Mouse (Mus musculus) bone marrow, adult 2 months (tissue): ENCODE data around the gene Grxcr1.

Source experiments
- CTCF ChIP-seq: fragments of 200-500 bp; IDR thresholded peaks from 2 replicates; pipeline ENCODE4 v1.5.1; 2011; ENCODE audit warnings: low read length, control low read depth; ENCODE audit not compliant: control insufficient read depth, insufficient read depth
- POLR2A ChIP-seq: fragments of 200-500 bp; IDR thresholded peaks from 2 replicates; pipeline ENCODE4 v1.6.1; 2011; ENCODE audit warnings: low read depth, mild to moderate bottlenecking, control low read depth, low read length, borderline replicate concordance; ENCODE audit not compliant: control insufficient read depth

DNA sequence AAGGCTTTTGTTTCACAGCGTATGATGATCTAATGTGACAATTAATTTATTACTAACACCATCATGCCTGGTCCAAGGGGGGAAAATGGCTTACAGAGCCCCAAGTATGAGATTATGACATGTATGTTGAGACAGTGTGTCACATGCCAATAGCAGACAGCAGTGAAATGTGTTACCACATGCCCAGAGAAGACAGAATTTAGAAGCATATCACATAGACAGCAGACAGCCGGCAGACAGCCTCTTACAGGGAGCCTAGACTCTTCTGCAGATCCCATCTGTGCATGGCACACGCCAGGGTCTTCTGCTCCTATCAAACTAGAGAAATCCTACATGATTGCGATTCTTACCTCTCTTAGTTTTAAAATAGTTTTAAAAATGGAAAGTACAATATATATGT lies 40.2 kb downstream of the Grxcr1 start:
- no peak for TF ChIP-seq CTCF
- TF ChIP-seq POLR2A = no peak
